Mouse (Mus musculus) stomach, embryonic 15.5 days (tissue): ENCODE results near the gene Slc6a21. TPM values are rescaled to one million over a fixed set of nuclear protein-coding genes. Genes with fewer than 3 reads are reported as not detected.

ENCODE experiments used
- polyA plus RNA-seq: library from polyadenylated mRNA; unstranded; fragments of >200 nt; fragmentation: Nextera tagmentation; extraction: Ambion mirVana; gene quantifications from 2 replicates; pipeline ENCODE4 v1.2.1, GENCODE M21; 2015

Slc6a21 gene
- polyA plus RNA-seq, 1 experiment from 2014 or later: not detected

Other genes with a start within 250 kb of the Slc6a21 start
- gene Prr12, start 224.6 kb upstream of the Slc6a21 start, polyA plus RNA-seq: 9.1 and 9.6 TPM in 2 replicates
- gene Nosip, start 215.1 kb upstream of the Slc6a21 start, polyA plus RNA-seq: 52.8 and 55.5 TPM in 2 replicates
- gene Prrg2, start 214.8 kb upstream of the Slc6a21 start, polyA plus RNA-seq: 20.5 and 24.7 TPM in 2 replicates
- gene Rcn3, start 185.3 kb upstream of the Slc6a21 start, polyA plus RNA-seq: 320 and 325 TPM in 2 replicates
- gene Fcgrt, start 173.7 kb upstream of the Slc6a21 start, polyA plus RNA-seq: 92.1 and 94.1 TPM in 2 replicates
- gene Rps11, start 153.1 kb upstream of the Slc6a21 start, polyA plus RNA-seq: 1,420 and 1,462 TPM in 2 replicates
- 1,296 and 1,308 TPM in 2 replicates for gene Rpl13a, start 148.8 kb upstream of the Slc6a21 start, polyA plus RNA-seq
- gene Gm45713, start 141.3 kb upstream of the Slc6a21 start, polyA plus RNA-seq: 0.42 TPM in 1 of 2 replicates, not detected in the other
- gene Flt3l, start 141.1 kb upstream of the Slc6a21 start, polyA plus RNA-seq: 2.2 and 2.5 TPM in 2 replicates
- gene Pih1d1, start 123.2 kb upstream of the Slc6a21 start, polyA plus RNA-seq: 80.3 and 90.0 TPM in 2 replicates
- gene Aldh16a1, start 122.9 kb upstream of the Slc6a21 start, polyA plus RNA-seq: 49.3 and 58.7 TPM in 2 replicates
- 0.13 TPM in 1 of 2 replicates, not detected in the other for gene Slc17a7, start 113.6 kb upstream of the Slc6a21 start, polyA plus RNA-seq
- gene Gfy, start 97.9 kb upstream of the Slc6a21 start, polyA plus RNA-seq: not detected in 2 replicates
- not detected in 2 replicates for gene Pth2, start 96.5 kb upstream of the Slc6a21 start, polyA plus RNA-seq
- gene Ccdc155, start 72.6 kb upstream of the Slc6a21 start, polyA plus RNA-seq: 0.55 and 0.64 TPM in 2 replicates
- gene Dkkl1, start 65.4 kb upstream of the Slc6a21 start, polyA plus RNA-seq: 1.1 and 1.4 TPM in 2 replicates
- 123 and 141 TPM in 2 replicates for gene Tead2, start 61.8 kb upstream of the Slc6a21 start, polyA plus RNA-seq
- 4.2 and 7.1 TPM in 2 replicates for gene Cd37, start 38.4 kb upstream of the Slc6a21 start, polyA plus RNA-seq
- gene Slc6a16, start 36.4 kb upstream of the Slc6a21 start, polyA plus RNA-seq: not detected in 2 replicates
- gene Trpm4, start 56.3 kb downstream of the Slc6a21 start, polyA plus RNA-seq: 23.9 and 26.9 TPM in 2 replicates
- gene Hrc, start 57.8 kb downstream of the Slc6a21 start, polyA plus RNA-seq: 1.4 and 1.5 TPM in 2 replicates
- 4.8 and 5.6 TPM in 2 replicates for gene Ppfia3, start 89.5 kb downstream of the Slc6a21 start, polyA plus RNA-seq
- gene Lin7b, start 93.1 kb downstream of the Slc6a21 start, polyA plus RNA-seq: 3.5 and 4.0 TPM in 2 replicates
- gene Snrnp70, start 118.2 kb downstream of the Slc6a21 start, polyA plus RNA-seq: 225 and 247 TPM in 2 replicates
- 0.08 TPM in 1 of 2 replicates, not detected in the other for gene Kcna7, start 128.1 kb downstream of the Slc6a21 start, polyA plus RNA-seq
- gene Ntf5, start 136.2 kb downstream of the Slc6a21 start, polyA plus RNA-seq: 2.6 and 2.7 TPM in 2 replicates
- gene Lhb, start 143.3 kb downstream of the Slc6a21 start, polyA plus RNA-seq: 0.62 TPM in 1 of 2 replicates, not detected in the other
- gene Gys1, start 157.3 kb downstream of the Slc6a21 start, polyA plus RNA-seq: 34.3 and 37.7 TPM in 2 replicates
- 127 and 139 TPM in 2 replicates for gene Ruvbl2, start 160.6 kb downstream of the Slc6a21 start, polyA plus RNA-seq
- gene Ftl1, start 182.4 kb downstream of the Slc6a21 start, polyA plus RNA-seq: 4,747 and 4,817 TPM in 2 replicates
- 157 and 168 TPM in 2 replicates for gene Bax, start 189.4 kb downstream of the Slc6a21 start, polyA plus RNA-seq
- 1.4 and 1.8 TPM in 2 replicates for gene Tulp2, start 204.4 kb downstream of the Slc6a21 start, polyA plus RNA-seq
- not detected in 2 replicates for gene Gm45808, start 209.3 kb downstream of the Slc6a21 start, polyA plus RNA-seq
- gene Dhdh, start 211.3 kb downstream of the Slc6a21 start, polyA plus RNA-seq: 3.5 and 3.7 TPM in 2 replicates
- gene Nucb1, start 232.9 kb downstream of the Slc6a21 start, polyA plus RNA-seq: 214 and 230 TPM in 2 replicates
- gene Ppp1r15a, start 248.8 kb downstream of the Slc6a21 start, polyA plus RNA-seq: 21.1 and 36.1 TPM in 2 replicates
- gene Plekha4, start 248.8 kb downstream of the Slc6a21 start, polyA plus RNA-seq: 2.9 TPM in 2 replicates